Mouse (Mus musculus) G1E (cell line): ENCODE results near the gene Lman2l. TPM values are rescaled to one million over a fixed set of nuclear protein-coding genes. Genes with fewer than 3 reads are reported as not detected.

Experiments used
- ATAC-seq: 2 replicates; pipeline ENCODE4 v1.8.0; 2016; ENCODE audit warnings: mild to moderate bottlenecking; ENCODE audit not compliant: insufficient number of reproducible peaks, poor library complexity, low FRiP score, severe bottlenecking; ENCODE audit errors: extremely low read depth
- DNase-seq: peaks from one replicate; pipeline ENCODE4 v3.0.0; 2012; ENCODE audit warnings: low spot score
- H3K27me3 ChIP-seq: 2 replicates; pipeline ENCODE4 v1.6.1; 2012; ENCODE audit warnings: mild to moderate bottlenecking, low read length, inconsistent platforms; ENCODE audit not compliant: insufficient read depth
- H3K36me3 ChIP-seq: replicated peaks from 2 replicates; pipeline ENCODE3; 2012; ENCODE audit warnings: mild to moderate bottlenecking, inconsistent platforms
- H3K4me1 ChIP-seq: 2 replicates; pipeline ENCODE4 v1.6.1; 2012; ENCODE audit warnings: low read depth, low read length, inconsistent platforms, mixed read lengths; ENCODE audit not compliant: insufficient read depth
- H3K4me3 ChIP-seq: 2 replicates; pipeline ENCODE4 v1.5.1; 2012; ENCODE audit warnings: low read depth, mild to moderate bottlenecking, inconsistent platforms, low read length, moderate library complexity, mixed read lengths
- H3K9me3 ChIP-seq: replicated peaks from 2 replicates; pipeline ENCODE4 v1.6.1; 2012; ENCODE audit warnings: inconsistent platforms
- CTCF ChIP-seq: IDR thresholded peaks from 2 replicates; pipeline ENCODE4 v1.5.1; 2012; ENCODE audit warnings: low read depth, low read length, inconsistent platforms, mixed read lengths
- GATA1 ChIP-seq: IDR thresholded peaks from 2 replicates; pipeline ENCODE4 v1.6.1; 2012; ENCODE audit warnings: borderline replicate concordance, low read length, inconsistent platforms, mixed read lengths
- GATA2 ChIP-seq: IDR thresholded peaks from 2 replicates; pipeline ENCODE4 v1.6.1; 2012; ENCODE audit warnings: low read depth, low read length, inconsistent platforms, borderline replicate concordance
- POLR2AphosphoS5 ChIP-seq: IDR thresholded peaks from 2 replicates; pipeline ENCODE4 v1.6.1; 2012; ENCODE audit warnings: low read depth, low read length, inconsistent platforms; ENCODE audit not compliant: insufficient replicate concordance
- TAL1 ChIP-seq: conservative IDR thresholded peaks from 2 replicates; pipeline ENCODE4 v1.6.1; 2012; ENCODE audit warnings: low read depth, low read length, inconsistent platforms, mixed read lengths
- polyA plus RNA-seq: library from polyadenylated mRNA; stranded (reverse); fragments of >175 nt; gene quantifications from 2 replicates; pipeline ENCODE4 v1.2.3, GENCODE M21; 2012
- total RNA-seq, 2 experiments: library from RNA; stranded (forward) in 1 of 2; stranded (reverse) in 1 of 2; fragments of 200-1000 nt in 1 of 2; fragments of >200 nt in 1 of 2; fragmentation: Nextera tagmentation in 1 of 2; gene quantifications; 2 replicates each; pipeline ENCODE4 v1.2.3; 2014 to 2017

The Lman2l gene
- total and polyA plus RNA-seq, 3 experiments: 6.5 to 50.6 (median 13.3) TPM

GRCm38 (mm10) chr1:36461829-36462228 lies 16.8 kb upstream of the Lman2l start:
- Histone ChIP-seq H3K4me3 (no peak overlapping the region), H3K36me3 (no peaks in the 10 kb centered on the region), H3K4me1 (peaks cover 3% of the 10 kb centered on the region), H3K9me3 (no peaks in the 10 kb centered on the region), H3K27me3 (peaks cover 46% of the 10 kb centered on the region)
- TF ChIP-seq POLR2AphosphoS5: no peak
- TF ChIP-seq GATA2: no peak
- TF ChIP-seq TAL1: no peak
- no peak for TF ChIP-seq CTCF
- no peak for TF ChIP-seq GATA1
- ATAC-seq (no peak), DNase-seq (no peak)

- H3K9me3 ChIP-seq: no peaks in the 10 kb centered on the region
- DNase-seq: no peak
- no peaks in the 10 kb centered on the region for H3K36me3 ChIP-seq
- H3K27me3 ChIP-seq: peaks cover 15% of the 10 kb centered on the region
- H3K4me1 ChIP-seq: peaks cover 3% of the 10 kb centered on the region
- no peak for TF ChIP-seq GATA2
- ATAC-seq: no peak
- H3K4me3 ChIP-seq: no peak overlapping the region
Observed at GRCm38 (mm10) chr1:36458169-36458568, 13.1 kb upstream of the Lman2l start.

GRCm38 (mm10) chr1:36457388-36458014 lies 12.4 kb upstream of the Lman2l start:
- H3K4me3 ChIP-seq: no peak overlapping the region
- peaks cover 3% of the 10 kb centered on the region for H3K4me1 ChIP-seq
- TF ChIP-seq GATA2 (no peak), CTCF (no peak), TAL1 (no peak), POLR2AphosphoS5 (no peak), GATA1 (no peak)
- H3K27me3 ChIP-seq: peaks cover 15% of the 10 kb centered on the region
- no peaks in the 10 kb centered on the region for H3K36me3 ChIP-seq
- DNase-seq: no peak
- H3K9me3 ChIP-seq: no peaks in the 10 kb centered on the region
- no peak for ATAC-seq

- peaks cover 20% of the 10 kb centered on the region for H3K27me3 ChIP-seq
- DNase-seq: no peak
- no peak for ATAC-seq
- H3K36me3 ChIP-seq: no peaks in the 10 kb centered on the region
- no peaks in the 10 kb centered on the region; the same call in 1 of the 2 replicates for H3K4me1 ChIP-seq
- peaks cover 3% of the 10 kb centered on the region for H3K9me3 ChIP-seq
- H3K4me3 ChIP-seq: no peak overlapping the region
- TF ChIP-seq GATA1 (no peak), GATA2 (no peak), CTCF (no peak; the same call in 1 of the 2 replicates), TAL1 (no peak), POLR2AphosphoS5 (no peak)
Observed at GRCm38 (mm10) chr1:36454055-36454815, 9.2 kb upstream of the Lman2l start.

GRCm38 (mm10) chr1:36446841-36447240 lies 1.8 kb upstream of the Lman2l start:
- Histone ChIP-seq H3K4me3 (no peak overlapping the region), H3K36me3 (peaks cover 14% of the 10 kb centered on the region), H3K9me3 (peaks cover 3% of the 10 kb centered on the region), H3K27me3 (peaks cover 17% of the 10 kb centered on the region), H3K4me1 (peaks cover 30% of the 10 kb centered on the region)
- DNase-seq (no peak), ATAC-seq (no peak)
- TF ChIP-seq GATA2 (no peak), CTCF (no peak), POLR2AphosphoS5 (no peak), TAL1 (no peak), GATA1 (no peak)

- no peak overlapping the region for H3K4me3 ChIP-seq
- peaks cover 20% of the 10 kb centered on the region for H3K36me3 ChIP-seq
- peaks cover 30% of the 10 kb centered on the region for H3K4me1 ChIP-seq
- peaks cover 12% of the 10 kb centered on the region for H3K27me3 ChIP-seq
- ATAC-seq: no peak
- no peak for TF ChIP-seq CTCF
- no peak for TF ChIP-seq GATA1
- no peak for TF ChIP-seq POLR2AphosphoS5
- TF ChIP-seq GATA2: no peak
- no peak for TF ChIP-seq TAL1
- peaks cover 3% of the 10 kb centered on the region for H3K9me3 ChIP-seq
- DNase-seq: no peak
Observed at GRCm38 (mm10) chr1:36446106-36446824, 1.2 kb upstream of the Lman2l start.
